Mouse (Mus musculus): Measurements from ENCODE around the gene Maml3. TPM values are rescaled to one million over a fixed set of nuclear protein-coding genes. Genes with fewer than 3 reads are reported as not detected.

The Maml3 gene
- polyA plus RNA-seq, 1 experiment from 2014 or later, result 7.7 TPM

DNA sequence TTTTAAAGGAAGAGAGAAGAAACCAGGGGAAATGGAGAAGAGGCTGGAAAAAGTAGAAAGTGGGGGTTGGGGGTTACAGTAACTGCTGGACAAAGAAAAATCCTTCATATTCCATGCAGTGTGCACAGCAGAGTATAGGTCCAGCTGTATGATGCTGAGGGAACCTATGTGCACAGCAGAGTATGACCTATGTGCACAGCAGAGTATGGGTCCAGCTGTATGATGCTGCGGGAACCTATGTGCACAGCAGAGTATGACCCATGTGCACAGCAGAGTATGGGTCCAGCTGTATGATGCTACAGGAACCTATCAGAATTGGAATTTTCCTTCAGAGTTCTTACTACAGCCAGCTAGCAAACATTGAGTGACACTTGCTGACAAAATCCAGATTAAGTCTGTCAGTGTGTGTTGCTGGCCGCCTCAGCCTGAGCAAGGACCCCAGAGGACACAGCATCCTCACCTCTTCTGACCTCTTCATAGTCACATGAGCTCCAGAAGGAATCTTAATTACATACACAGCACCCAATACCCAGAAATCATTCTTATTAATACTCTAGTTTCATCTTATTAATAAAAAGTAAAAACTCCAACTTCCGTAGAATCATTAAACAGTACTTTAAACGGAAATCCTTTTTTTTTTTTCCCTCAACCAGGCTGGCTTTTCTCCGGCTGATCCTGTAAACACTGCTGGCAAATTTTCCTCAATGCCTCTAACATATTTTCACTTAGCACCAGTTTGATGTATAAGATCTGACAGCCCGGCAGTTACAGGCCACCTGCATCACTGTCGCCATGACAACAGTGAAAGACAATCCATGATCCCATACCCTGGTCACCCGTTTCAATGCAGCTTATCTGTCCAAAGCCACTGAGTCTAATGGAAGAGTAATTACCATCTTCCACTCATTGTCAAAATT, 43.1 kb downstream of the Maml3 start:
- Histone ChIP-seq H3K36me3 (replicated peaks) (no peaks in the 10 kb centered on the region), H3K9ac (no peak overlapping the region), H3K4me3 (no peak overlapping the region), H3K4me2 (peak overlapping the region; percentile 25), H3K9me3 (no peaks in the 10 kb centered on the region), H3K27me3 (replicated peaks) (no peaks in the 10 kb centered on the region), H3K4me1 (peaks cover 17% of the 10 kb centered on the region), H3K27ac (peak overlapping the region; percentile 71)
- 29% methylated on average over 8 of the region's 8 CpGs for WGBS
- peak; percentile 89 for ATAC-seq (replicated peaks)

DNA sequence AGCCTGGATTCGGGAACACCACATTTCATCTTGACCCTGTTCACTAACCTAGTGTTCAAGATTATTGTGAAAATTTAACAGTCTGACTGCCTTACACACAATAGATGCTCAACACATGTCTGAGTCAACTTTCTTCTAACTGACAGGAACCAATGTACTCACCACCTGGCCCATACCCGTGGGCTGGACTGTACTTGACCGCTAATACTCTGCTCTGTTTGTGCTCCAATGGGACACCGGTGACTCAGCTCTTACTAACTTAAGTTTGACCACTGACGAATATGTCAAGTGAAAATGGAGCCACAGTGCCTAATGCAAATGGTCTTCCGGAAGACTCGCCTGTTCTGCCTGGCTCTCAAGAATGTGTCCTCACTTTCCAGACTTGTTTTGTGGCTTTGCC, 44.0 kb downstream of the Maml3 start:
- Histone ChIP-seq H3K4me1 (peaks cover 17% of the 10 kb centered on the region), H3K27me3 (replicated peaks) (no peaks in the 10 kb centered on the region), H3K4me3 (no peak overlapping the region), H3K9me3 (no peaks in the 10 kb centered on the region), H3K9ac (no peak overlapping the region), H3K27ac (no peak overlapping the region; the same call in 1 of the 2 replicates), H3K36me3 (replicated peaks) (no peaks in the 10 kb centered on the region), H3K4me2 (no peak overlapping the region)
- 93% methylated on average over 7 of the region's 7 CpGs for WGBS
- ATAC-seq (replicated peaks), result no peak

DNA sequence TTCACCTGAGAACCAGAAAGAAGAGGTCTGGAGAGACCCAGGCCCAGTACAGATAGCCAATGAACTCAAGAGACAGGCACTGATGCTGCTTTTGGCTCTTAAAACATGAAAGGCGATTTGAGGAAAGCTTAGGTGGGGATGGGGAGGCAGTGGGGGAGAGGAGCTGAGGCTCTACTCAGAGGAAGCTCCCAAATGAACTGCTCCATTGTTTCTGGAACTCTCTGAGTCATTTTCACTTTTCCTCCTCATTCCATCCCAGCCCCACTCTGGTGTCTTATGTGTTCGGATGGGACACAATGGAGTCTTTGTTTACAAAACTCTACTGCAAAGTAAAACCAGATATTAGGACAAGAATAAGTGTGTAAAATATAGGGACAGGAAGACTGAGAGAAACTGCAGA, 53.1 kb downstream of the Maml3 start:
- Histone ChIP-seq H3K9me3 (no peaks in the 10 kb centered on the region), H3K27ac (no peak overlapping the region), H3K9ac (no peak overlapping the region), H3K27me3 (replicated peaks) (no peaks in the 10 kb centered on the region), H3K4me1 (peaks cover 12% of the 10 kb centered on the region), H3K4me2 (no peak overlapping the region), H3K4me3 (no peak overlapping the region), H3K36me3 (replicated peaks) (no peaks in the 10 kb centered on the region)
- no peak for ATAC-seq (replicated peaks)
- WGBS, result 70% methylated on average over 2 of the region's 2 CpGs

DNA sequence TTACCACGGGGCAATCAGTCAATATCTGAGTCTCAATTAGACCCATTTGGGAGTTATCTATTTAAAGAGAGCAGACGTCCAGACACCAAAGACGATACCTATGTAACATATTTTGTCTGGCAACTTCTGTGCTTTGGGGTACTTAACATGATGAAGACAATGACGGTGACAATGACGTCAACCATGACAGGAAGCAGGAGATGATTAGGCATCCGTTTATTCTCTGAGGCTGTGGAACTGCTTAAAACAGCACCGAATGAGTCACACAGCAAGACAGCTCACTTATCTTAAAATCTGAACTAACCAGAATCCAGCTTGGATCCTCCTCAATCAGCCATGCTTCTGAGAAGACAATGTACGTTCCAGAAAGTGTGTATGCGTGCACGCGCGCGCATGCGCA, 56.8 kb downstream of the Maml3 start:
- no peaks in the 10 kb centered on the region for H3K27me3 ChIP-seq (replicated peaks)
- WGBS, result 81% methylated on average over 14 of the region's 14 CpGs
- no peak for ATAC-seq (replicated peaks)

DNA sequence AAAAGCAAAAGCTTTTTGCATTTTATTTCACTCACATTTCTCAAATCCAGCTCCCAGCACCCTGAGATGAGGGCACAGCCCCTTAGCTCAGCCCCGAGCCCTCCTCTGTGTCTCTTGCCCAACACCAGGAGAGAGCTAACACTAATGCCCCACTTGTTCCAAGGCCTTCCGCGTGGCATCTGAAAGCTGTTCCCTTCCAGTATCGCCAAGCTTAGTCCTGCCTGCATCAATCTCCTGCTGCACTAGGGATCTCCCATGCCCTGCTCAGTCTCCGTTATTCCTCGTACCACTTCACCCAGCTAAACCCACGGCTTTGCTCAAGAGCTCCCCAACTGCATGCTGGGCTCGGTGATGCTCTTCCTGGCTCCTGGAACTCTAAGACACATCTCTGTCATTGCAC, 57.3 kb downstream of the Maml3 start:
- 70% methylated on average over 8 of the region's 8 CpGs for WGBS
- ATAC-seq (replicated peaks), result no peak
- Histone ChIP-seq H3K4me3 (no peak overlapping the region), H3K27me3 (replicated peaks) (no peaks in the 10 kb centered on the region), H3K9ac (peak overlapping the region; percentile 47; the same call in 1 of the 2 replicates), H3K4me1 (peaks cover 52% of the 10 kb centered on the region), H3K36me3 (replicated peaks) (no peaks in the 10 kb centered on the region), H3K27ac (peak overlapping the region; percentile 90), H3K4me2 (peak overlapping the region; percentile 59), H3K9me3 (no peaks in the 10 kb centered on the region)

More for the DNA sequence above, 56.8 kb downstream of the Maml3 start:
- no peak overlapping the region; the same call in 1 of the 2 replicates for H3K27ac ChIP-seq
- H3K4me2 ChIP-seq, result no peak overlapping the region
- no peak overlapping the region for H3K9ac ChIP-seq
- H3K4me1 ChIP-seq, result peaks cover 49% of the 10 kb centered on the region
- no peak overlapping the region for H3K4me3 ChIP-seq
- H3K36me3 ChIP-seq (replicated peaks), result no peaks in the 10 kb centered on the region
- no peaks in the 10 kb centered on the region for H3K9me3 ChIP-seq

DNA sequence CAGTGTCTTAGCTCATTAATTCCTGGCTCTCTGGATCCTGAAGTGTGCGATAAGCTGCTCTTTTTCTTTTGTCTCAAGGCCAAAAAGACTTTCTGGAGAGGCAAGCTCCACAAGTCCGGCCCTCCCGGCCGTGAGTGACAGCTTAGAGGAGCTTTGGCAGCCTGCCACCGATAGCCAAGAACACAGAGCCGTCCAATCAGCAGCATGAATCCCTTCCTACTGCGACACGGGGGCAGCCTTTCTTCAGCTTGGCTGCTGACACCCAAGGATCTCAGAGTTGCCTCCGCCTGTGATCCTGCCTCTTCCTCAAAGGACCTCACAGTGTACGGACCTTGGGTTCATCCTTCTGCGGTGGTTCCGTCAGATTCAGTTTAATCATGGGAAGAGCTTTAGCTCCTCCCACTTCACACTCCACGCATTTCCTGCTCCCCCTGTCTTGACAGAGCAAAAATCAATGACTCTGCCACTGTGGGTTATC, 57.9 kb downstream of the Maml3 start:
- no peaks in the 10 kb centered on the region for H3K9me3 ChIP-seq
- peak; percentile 88 for ATAC-seq (replicated peaks)

DNA sequence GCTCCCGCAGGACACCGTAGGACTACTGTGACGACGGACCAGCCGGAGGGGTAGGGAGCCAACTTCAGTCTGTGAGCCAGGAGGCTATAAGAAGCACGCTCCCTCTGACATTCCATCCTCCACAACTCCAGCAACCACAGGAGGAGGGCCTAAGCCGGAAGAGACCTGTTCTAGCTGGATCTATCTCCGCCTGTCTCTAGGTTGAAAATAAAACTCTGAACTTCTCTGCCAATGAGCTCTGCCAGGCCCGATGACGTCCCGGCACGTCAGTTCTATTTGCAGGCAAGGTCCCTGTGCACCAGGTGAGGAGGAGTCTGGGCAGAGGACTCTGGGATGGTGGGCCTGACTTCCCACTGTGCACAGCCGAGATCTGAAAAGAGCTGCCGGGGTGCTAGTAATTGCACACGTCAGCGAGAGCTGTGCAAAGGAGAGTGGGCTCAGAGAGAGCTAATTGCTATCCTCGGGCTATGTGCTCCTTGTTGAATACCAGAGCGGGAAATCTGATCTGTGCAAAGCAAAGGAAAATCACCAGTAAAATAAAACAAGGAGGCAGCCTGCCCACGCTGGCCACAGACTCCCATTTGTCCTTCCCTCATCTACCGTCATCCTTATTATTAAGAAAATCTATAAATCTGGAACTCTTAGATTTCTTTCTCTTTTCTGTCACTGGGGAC, 58.7 kb downstream of the Maml3 start:
- H3K4me2 ChIP-seq, result peak overlapping the region; percentile 59
- no peaks in the 10 kb centered on the region for H3K27me3 ChIP-seq (replicated peaks)
- ATAC-seq (replicated peaks), result peak; percentile 87
- H3K36me3 ChIP-seq (replicated peaks), result no peaks in the 10 kb centered on the region
- no peaks in the 10 kb centered on the region for H3K9me3 ChIP-seq
- H3K4me1 ChIP-seq, result peaks cover 52% of the 10 kb centered on the region
- 2% methylated on average over 20 of the region's 20 CpGs for WGBS
- peak overlapping the region; percentile 47 for H3K9ac ChIP-seq
- peak overlapping the region; percentile 36 for H3K4me3 ChIP-seq
- H3K27ac ChIP-seq, result peak overlapping the region; percentile 90

More for the DNA sequence above, 57.9 kb downstream of the Maml3 start:
- H3K36me3 ChIP-seq (replicated peaks), result no peaks in the 10 kb centered on the region
- H3K4me3 ChIP-seq, result peak overlapping the region; percentile 36
- H3K27ac ChIP-seq, result peak overlapping the region; percentile 90
- H3K4me2 ChIP-seq, result peak overlapping the region; percentile 59
- no peaks in the 10 kb centered on the region for H3K27me3 ChIP-seq (replicated peaks)
- H3K9ac ChIP-seq, result peak overlapping the region; percentile 47
- peaks cover 52% of the 10 kb centered on the region for H3K4me1 ChIP-seq
- WGBS, result under 1% methylated on average over 13 of the region's 13 CpGs

DNA sequence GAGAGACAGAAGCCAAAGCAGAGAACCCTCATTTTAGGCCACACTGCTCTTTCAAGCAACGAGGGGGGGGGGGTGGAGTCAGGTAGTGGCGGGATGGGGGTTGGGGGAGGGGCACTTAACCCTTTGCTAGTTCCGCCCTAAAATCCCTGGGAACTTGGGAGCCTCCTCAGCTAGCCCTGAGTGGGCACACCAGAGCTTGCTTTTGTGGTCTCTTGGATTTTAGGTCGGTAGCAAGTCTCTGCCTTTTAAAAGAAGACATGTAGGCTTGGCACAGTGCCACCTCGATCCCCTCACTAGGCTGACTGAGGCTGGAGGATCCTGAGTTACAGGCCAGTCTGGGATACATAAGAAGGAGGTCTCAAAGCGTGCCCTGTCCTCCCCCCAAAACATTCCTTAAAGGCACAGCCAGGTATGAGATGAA, 59.6 kb downstream of the Maml3 start:
- WGBS, result 9% methylated on average over 6 of the region's 6 CpGs
- peak overlapping the region; percentile 90 for H3K27ac ChIP-seq
- peaks cover 52% of the 10 kb centered on the region for H3K4me1 ChIP-seq
- H3K9ac ChIP-seq, result 0 out of 2 replicates have a peak overlapping the region, but pooled peaks have one; percentile 10
- no peaks in the 10 kb centered on the region for H3K27me3 ChIP-seq (replicated peaks)
- peak overlapping the region; percentile 59 for H3K4me2 ChIP-seq
- ATAC-seq (replicated peaks), result no peak
- H3K4me3 ChIP-seq, result no peak overlapping the region
- H3K9me3 ChIP-seq, result no peaks in the 10 kb centered on the region
- no peaks in the 10 kb centered on the region for H3K36me3 ChIP-seq (replicated peaks)

DNA sequence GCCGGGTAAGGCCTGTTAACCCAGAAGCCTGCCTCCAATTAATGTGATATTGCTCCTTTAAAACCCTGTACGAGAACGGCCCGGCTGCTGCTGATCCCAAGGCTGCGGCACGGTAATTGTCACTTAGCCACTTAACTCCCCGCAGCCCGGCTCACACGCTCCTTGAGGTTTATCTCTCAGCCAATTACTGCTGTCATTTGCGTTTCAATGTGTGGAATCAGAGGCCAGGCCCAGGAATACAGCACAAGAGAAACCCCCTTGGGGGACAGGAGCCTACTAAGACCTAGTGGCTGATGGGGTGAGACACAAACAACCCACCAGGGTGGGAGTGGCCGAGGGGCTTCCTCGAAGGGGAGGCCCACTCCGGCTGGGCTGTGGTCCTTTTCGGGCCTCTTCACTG, 60.2 kb downstream of the Maml3 start:
- peak overlapping the region; percentile 10; the same call in 1 of the 2 replicates for H3K9ac ChIP-seq
- H3K27ac ChIP-seq, result peak overlapping the region; percentile 90
- H3K27me3 ChIP-seq (replicated peaks), result no peaks in the 10 kb centered on the region
- WGBS, result 3% methylated on average over 14 of the region's 14 CpGs
- no peaks in the 10 kb centered on the region for H3K9me3 ChIP-seq
- H3K36me3 ChIP-seq (replicated peaks), result no peaks in the 10 kb centered on the region
- H3K4me2 ChIP-seq, result peak overlapping the region; percentile 59
- peak; percentile 22 for ATAC-seq (replicated peaks)
- H3K4me3 ChIP-seq, result no peak overlapping the region
- peaks cover 52% of the 10 kb centered on the region for H3K4me1 ChIP-seq

DNA sequence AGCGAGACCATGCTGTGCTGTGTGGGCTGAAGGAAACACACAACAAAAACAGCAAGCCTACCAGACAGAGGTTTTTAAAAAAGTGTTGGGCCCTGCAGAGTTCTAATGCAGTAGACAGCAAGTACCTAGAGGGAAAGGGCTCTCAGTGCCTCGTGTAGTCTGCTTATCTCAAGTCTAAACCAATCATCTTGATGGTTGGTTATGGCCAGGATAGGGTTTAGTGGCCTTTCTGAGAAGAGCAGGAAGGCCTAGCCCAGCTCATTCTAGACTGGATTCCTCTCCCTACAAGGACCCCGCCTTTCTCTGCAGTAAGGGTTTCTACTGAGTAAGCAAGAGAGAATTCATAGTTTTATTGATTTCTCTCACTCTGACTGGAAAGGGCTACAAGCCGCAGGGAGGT, 61.0 kb downstream of the Maml3 start:
- H3K4me2 ChIP-seq, result no peak overlapping the region
- H3K9me3 ChIP-seq, result no peaks in the 10 kb centered on the region
- H3K27ac ChIP-seq, result peak overlapping the region; percentile 90
- no peak for ATAC-seq (replicated peaks)
- H3K36me3 ChIP-seq (replicated peaks), result no peaks in the 10 kb centered on the region
- no peak overlapping the region for H3K9ac ChIP-seq
- H3K4me3 ChIP-seq, result no peak overlapping the region
- WGBS, result 47% methylated on average over 4 of the region's 4 CpGs
- peaks cover 52% of the 10 kb centered on the region for H3K4me1 ChIP-seq
- no peaks in the 10 kb centered on the region for H3K27me3 ChIP-seq (replicated peaks)

DNA sequence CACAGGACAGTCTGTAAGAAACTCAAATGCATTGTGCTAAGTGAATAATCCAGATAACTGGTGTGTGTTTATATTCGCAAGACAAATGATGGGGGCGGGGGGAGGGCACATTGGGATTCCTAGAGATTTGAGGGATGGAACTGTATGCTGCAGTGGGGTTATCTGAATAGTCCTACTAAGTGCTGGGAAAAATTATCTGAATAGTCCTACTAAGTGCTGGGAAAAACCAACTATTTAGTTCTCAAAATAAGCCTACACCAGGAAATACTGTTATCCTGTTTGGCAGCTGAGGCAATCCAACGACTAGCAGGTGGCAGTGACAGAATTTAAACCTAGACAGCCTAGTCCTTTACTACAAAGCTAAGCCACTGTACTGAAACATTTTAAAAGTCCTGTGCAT, 62.2 kb downstream of the Maml3 start:
- H3K9ac ChIP-seq, result no peak overlapping the region
- H3K4me1 ChIP-seq, result peaks cover 47% of the 10 kb centered on the region
- no peak overlapping the region for H3K4me2 ChIP-seq
- H3K36me3 ChIP-seq (replicated peaks), result no peaks in the 10 kb centered on the region
- H3K9me3 ChIP-seq, result no peaks in the 10 kb centered on the region
- no peak overlapping the region for H3K27ac ChIP-seq
- WGBS, result 89% methylated on average over 3 of the region's 3 CpGs
- no peak overlapping the region for H3K4me3 ChIP-seq
- H3K27me3 ChIP-seq (replicated peaks), result no peaks in the 10 kb centered on the region
- ATAC-seq (replicated peaks), result no peak

DNA sequence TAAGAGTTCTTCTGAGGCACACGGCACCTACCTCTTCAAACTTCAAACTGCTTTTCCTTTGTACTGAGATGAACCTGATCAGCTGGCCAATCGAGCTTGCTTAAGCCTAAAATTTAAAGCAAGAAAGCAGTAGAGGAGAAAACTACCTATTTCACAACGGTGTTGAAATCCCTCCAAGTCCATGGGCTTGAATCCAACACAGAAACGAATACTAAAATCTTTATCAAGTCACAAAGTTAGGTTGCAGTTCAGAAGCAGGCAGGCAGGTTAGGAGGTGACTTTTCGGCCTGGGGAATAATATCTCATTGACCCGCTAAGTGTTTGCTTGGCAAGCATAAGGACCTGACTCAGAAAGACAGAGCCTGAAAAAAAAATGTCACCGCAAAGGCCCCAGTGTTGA, 64.9 kb downstream of the Maml3 start:
- Histone ChIP-seq H3K4me2 (no peak overlapping the region), H3K4me3 (no peak overlapping the region), H3K27ac (no peak overlapping the region), H3K9ac (no peak overlapping the region), H3K9me3 (no peaks in the 10 kb centered on the region), H3K4me1 (peaks cover 29% of the 10 kb centered on the region), H3K27me3 (replicated peaks) (no peaks in the 10 kb centered on the region), H3K36me3 (replicated peaks) (no peaks in the 10 kb centered on the region)
- 89% methylated on average over 7 of the region's 7 CpGs for WGBS
- no peak for ATAC-seq (replicated peaks)

Measured in midbrain, embryonic 15.5 days (tissue).